Mouse (Mus musculus): ENCODE measurements around the gene Synpo2.

Synpo2 gene

DNA sequence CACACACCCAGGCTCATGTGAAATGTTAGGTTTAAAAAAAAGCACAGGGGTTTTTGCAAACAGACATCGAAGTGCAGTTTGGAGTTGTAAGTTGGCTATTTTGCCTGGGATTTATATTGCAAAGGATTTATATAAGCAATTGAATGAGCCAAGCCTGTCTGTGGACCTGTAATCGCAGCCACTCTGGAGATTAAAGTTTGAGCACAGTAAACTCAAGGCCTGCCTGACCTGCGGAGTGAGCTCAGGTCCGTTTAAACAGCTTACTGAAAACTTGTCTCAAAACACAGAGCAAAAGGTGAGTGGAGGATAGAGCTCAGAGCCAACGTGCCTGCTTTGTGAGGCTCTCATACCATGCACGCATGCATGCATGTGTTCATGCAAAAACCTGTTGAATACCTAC is 30.9 kb downstream of the Synpo2 start:
- no peak for DNase-seq (ENCODE audit: extremely low spot score, low spot score)

DNA sequence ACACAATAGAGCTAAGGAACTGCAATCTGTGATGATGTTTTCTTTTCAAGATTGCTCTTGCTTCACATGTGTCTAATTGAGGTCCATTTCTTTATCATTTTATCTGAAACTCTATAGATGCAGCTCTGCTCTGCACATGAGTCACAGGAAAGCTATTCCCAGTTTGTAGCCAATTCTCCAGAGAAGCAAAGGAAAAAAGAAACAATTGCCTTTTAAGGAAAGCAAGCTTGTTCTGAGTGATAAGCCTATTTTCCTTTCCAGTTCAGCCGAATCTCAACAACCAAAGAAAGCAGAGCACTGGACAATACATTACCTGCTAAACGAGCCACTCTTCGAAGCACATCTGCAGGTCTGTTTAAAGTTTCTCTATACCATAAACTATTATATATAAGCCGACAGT is 31.3 kb downstream of the Synpo2 start:
- no peak for DNase-seq (ENCODE audit: extremely low spot score, low spot score)

DNA sequence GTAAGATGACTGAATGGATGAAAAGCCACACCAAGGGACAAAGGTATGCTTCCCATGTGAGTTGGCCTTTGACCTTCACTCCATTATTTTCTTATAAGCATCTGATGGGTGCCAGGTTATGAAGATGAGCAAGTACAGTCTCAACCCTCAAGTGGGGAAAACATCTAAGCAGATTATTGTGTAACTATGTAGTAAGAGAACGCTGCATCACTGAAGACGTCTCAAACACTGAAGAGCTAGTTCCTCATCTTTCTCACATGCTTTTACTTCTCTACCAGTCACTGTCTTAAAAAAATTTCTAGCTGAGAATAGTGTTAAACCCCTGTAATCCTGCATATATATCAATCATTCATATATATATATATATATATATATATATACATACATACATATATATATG is 34.2 kb downstream of the Synpo2 start:
- DNase-seq (ENCODE audit: extremely low spot score, low spot score) = no peak

DNA sequence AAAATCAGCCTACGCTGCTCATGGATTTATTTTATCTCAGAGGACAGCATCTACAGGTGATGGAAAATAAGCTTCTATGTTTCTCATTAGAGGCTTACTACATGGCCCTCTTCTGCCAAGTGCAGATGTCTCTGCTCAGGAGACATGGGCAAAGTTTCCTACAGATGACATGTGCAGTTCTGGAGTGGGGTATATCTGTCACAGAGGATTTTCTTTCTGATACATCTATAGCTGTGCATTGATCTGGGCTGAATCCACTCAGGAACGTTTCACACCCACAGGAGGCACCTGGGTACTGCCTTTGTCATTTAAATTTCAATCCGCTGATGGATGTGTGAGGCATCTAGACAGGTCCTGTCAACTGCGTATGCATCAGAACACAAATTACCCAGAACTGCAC is 42.2 kb downstream of the Synpo2 start:
- DNase-seq (ENCODE audit: extremely low spot score, low spot score) = no peak

DNA sequence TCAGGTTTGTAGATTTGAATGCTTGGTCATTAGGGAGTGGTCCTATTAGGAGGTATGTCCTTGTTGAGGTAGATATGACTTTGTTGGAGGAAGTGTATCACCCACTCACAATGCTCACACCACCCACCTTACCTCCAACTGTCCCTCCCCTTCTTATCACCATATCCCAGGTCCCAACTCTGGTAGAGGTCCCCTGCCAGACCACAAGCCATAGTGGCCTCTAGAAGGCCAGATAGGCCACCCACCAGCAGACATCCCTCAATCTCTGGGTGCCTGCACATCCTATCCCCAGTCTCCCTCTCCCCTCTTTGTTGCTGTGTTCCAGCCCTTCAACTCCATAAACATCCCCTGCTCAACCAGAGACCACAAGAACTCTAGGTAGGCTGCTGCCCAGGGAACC is 44.3 kb downstream of the Synpo2 start:
- DNase-seq (ENCODE audit: extremely low spot score, low spot score) = no peak

DNA sequence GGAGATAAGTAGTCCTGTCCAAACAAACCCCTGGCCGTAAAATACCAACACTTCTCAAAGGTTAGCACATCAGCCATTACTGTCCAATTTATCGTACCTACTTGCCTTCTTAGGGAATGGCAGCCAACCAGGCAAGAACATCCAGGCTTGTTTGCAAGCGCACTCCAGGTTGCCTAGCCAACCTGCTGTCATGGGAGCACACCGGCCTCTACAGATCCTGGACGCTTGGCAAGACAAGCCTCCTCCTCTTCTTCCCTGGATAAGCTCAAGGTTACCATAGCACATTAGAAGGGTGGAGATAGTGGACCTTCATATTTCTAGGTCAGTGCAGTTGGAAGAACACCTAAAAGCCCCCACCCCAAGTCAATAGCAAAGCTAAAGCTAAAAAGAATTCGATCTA is 45.6 kb downstream of the Synpo2 start:
- DNase-seq (ENCODE audit: extremely low spot score, low spot score) = no peak

DNA sequence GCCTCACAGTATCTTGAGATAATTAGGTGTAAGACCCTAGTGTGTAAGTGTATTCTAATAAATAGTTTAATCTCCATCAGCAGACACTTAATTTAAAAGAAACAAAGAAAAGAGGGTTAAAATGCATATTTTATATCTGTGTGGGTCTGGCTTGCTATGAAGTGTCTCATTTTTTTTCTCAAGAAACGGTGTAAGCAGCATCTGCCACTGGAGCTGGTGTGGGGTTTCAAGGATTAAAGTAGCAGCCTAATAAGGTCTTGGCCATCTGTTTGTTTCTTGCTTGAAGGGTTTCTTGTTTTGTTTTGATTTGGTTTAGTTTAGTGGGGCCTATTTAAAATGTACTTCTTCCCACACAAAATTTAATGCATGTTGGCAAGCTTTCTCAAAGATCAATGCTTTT is 46.1 kb downstream of the Synpo2 start:
- DNase-seq (ENCODE audit: extremely low spot score, low spot score) = no peak

DNA sequence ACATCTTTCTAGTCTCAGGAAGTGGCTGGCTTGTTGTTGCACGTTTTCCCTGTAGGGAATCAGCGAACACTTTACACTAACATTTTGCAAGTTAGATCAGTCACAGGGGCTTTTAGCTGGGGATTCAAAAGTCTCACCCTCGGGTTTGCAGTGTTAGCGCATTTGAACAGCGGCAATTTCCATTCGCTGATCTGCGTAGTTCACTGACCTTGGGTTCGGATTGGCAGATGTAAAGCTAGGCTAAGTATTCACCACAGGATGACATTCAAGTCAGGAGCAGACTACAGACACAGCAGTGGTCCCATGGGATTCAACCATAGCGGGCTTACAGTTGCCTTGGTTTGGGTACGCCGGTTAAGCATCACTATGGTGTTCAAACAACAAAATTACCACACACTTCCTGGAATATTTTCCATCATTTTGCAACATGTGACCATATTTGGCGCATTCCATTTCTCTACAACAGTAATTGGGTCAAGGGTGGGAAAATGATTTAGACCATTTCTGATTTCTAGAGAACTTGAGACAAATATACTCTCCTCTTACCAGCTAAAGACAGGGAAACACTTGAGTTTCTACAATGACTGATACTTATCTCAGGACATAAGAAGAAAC is 47.2 kb downstream of the Synpo2 start:
- no peak for DNase-seq (ENCODE audit: extremely low spot score, low spot score)

DNA sequence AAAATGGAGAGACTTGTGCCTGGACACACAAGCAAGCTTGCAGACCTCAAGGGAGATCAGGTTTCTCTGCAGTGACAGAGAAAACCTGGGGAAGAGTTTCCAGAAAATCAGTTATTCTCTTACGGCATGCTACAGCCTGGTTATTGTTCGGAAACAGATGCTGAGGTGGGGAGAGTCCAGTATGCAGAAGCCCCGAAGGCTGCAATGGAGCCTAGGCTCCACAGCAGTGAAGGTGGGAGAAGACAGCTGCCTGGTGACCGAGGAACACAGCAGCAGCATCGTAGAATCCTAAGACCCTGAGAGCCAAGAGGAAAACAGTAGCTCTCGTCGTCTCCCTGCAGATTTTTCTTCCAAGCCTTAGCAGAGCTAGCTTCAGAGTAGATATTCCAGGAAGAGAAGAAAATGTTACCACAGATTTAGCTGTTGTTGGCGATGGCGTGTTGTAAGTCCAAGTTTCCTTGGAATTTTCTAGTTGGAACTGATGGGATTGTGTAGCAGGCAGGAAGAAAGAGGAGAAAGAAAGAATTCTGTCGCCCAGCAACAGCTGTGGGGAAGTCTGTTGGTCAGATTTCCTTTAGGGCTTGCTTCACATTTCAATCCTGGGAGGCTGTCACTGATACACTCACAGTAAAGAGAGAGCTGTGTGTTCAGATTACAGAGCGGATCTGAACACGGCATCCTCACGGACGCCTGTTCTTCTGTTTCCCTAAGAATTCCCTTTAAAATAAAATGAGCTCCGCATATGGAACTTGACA is 48.4 kb downstream of the Synpo2 start:
- DNase-seq (ENCODE audit: extremely low spot score, low spot score) = no peak

DNA sequence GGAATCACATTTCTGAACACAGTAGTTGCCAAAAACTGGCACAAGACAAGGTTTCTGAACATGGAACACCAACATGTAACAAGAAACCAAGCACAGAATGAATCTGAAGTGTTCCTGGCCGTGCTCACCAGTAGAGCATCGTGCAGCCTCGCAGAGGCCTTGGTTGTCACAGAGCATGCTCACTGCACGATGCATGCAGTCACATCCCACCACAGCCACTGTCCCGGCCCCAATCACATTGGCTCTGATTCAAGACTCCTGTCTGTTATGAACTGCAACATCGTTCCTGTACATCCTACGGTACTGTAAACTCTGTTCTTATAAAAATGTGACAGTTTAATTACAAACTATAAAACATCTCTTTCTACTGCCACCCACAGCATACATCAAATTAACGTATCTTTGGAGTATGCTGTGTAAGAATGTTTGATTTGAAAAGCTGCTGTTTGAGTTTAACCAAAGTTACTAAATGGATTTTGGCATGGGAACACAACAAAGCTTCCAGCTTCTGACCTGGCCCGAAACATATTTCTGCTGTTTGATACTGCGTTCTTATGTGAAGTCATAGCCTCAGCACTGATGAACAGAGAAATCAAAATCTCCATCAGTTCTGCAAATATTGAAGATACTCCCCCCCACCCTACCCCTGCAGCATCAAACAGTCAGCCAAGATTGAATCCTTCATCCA is 50.6 kb downstream of the Synpo2 start:
- no peak for DNase-seq (ENCODE audit: extremely low spot score, low spot score)

DNA sequence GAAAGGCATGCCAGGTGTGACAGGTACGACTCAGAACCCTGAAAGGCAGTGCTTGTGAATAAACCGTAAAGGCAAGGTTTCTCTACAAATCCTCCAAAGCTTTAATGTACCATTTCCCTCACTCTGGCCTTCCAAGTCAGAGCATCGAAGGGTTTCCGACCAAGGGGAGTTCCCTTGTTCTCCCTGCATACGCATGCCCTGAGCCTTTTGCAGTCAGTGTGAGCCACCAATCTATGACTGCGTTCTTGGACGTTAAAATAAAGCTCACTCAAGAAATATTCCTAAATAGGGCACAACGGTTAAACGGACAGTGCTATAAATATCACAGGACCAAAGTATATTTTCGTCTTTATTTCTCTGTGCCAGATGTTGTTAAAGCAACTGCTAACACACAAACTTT is 51.7 kb downstream of the Synpo2 start:
- no peak for DNase-seq (ENCODE audit: extremely low spot score, low spot score)

DNA sequence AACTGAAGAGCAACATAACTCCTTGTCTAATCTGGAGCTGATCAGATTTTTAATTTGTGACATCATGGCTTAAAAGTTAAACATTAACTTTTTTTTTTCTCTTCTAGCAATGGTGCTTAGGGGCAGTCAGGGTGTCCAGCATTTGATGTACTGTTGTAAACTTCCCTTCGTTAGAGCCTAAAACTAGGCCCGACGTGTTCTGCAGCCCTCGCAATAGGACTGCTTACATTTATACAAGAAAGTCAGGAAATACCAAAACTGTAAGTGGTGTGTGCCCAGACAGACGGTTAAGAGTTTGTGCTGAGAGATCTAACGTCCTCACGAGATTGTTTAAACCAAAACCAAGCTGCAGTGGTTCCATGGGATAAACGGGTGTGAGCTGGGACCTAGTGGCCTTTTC is 56.4 kb downstream of the Synpo2 start:
- DNase-seq (ENCODE audit: extremely low spot score, low spot score) = no peak

DNA sequence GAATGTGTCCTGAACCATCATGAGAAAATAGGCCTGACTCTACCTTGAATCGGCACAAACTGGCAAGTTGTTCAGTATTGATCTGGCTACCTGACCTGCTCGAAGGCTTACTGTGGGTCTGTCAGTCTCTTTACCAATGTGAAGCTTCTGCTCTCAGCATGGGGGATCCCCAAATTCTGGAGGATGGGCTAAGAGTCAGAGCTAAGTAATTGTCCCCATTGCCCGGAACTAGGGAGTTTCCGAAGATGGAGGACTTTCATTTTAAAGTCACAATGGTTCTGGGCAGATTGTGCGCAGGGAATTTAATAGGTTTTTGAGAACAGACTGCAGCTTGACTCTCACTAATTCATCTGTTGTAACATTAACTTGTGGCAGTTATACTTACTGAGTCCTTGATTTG is 56.9 kb downstream of the Synpo2 start:
- DNase-seq (ENCODE audit: extremely low spot score, low spot score) = no peak

DNA sequence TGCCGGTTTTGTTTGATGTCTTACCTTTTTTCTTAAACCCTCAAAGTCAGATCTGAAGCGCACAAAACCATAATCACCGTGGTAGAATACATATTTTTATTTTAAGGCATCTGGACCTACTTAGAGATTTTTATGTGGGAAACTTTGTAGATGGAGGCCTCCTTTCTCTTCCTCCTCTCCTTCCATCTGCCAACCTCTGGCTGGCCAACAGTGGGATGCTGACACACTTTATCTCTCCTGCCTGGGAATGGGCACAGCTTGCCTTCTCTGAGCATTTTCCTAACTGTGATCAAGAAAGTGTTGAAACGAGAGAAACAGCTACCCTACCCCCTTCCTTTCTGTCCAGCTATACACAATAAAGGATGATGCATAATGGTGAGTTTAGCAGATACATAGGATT is 57.5 kb downstream of the Synpo2 start:
- DNase-seq (ENCODE audit: extremely low spot score, low spot score) = no peak

DNA sequence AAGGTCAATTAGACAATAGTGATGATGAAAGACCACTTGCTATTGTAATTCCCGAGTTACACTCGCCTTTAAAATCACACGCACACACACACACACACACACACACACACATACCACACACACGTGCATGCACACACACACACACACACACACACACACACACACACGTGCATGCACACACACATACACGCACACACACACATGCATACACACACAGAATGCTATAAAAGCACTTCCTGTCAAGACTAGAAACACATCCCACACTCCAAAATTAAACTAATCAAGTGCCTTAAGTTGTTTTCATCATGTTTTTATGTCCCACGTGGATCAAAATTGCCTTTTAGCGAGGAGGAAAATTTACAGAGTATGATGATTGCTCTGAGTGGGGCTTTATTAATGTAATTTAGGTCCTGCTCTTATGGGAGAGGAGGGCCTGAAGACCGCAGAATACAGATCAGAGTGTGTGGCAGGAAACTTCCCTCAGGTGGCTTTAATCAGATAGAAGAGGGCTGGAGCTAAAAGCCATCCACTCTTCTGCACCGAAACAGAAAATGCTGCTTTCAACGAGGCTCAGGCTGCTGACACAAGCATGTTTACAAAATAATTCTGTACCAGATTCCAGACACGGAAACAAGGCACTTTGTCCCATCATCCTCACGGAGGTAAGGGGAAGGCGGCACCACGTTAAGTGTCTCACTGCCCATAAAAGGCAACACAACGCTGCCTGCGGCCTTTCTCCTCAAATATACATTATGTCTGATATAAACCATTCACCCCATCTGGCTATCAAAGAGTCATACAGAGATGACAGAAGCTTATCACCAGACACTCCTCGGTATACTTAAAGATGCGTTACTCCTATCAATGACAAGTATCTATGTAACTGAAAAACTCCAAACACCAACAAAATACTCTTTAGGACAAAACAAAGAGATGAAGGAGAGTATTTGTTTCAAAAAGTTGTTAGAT is 59.3 kb downstream of the Synpo2 start:
- no peak for DNase-seq (ENCODE audit: extremely low spot score, low spot score)

DNA sequence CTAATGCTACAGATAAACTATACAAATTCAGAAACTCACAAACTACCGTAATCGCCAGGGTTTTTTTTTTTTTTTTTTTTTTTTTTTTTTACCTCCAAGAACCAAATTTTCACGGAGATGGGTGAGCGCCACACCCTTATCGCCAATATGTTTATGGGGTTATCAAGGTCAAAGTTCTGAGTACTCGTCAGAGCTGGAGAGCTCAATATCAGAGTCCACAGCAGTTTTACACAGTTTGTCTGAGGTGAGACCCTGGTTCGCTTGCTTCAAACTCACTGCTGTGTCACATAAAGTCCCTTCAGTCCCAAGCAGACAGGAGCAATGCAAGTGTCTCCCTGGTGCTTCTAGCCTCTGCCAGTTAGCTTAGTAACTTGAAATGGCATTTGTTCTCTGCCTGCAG is 60.8 kb downstream of the Synpo2 start:
- no peak for DNase-seq (ENCODE audit: extremely low spot score, low spot score)

DNA sequence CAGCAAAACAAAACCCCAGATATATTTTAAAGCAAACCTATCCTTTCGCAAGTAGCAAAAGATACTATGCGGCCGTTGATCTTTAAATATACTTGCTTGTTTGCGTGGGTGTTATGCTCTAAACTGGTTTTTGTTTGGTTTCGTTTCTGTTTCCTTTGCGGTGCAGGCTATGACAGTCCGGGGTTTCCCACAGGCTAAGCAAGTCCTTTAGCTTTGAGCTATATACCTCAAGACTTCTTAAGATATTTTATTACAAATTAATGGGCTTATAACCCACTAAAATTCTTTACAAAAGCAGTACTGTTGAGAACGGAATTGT is 61.6 kb downstream of the Synpo2 start:
- DNase-seq (ENCODE audit: extremely low spot score, low spot score) = no peak

DNA sequence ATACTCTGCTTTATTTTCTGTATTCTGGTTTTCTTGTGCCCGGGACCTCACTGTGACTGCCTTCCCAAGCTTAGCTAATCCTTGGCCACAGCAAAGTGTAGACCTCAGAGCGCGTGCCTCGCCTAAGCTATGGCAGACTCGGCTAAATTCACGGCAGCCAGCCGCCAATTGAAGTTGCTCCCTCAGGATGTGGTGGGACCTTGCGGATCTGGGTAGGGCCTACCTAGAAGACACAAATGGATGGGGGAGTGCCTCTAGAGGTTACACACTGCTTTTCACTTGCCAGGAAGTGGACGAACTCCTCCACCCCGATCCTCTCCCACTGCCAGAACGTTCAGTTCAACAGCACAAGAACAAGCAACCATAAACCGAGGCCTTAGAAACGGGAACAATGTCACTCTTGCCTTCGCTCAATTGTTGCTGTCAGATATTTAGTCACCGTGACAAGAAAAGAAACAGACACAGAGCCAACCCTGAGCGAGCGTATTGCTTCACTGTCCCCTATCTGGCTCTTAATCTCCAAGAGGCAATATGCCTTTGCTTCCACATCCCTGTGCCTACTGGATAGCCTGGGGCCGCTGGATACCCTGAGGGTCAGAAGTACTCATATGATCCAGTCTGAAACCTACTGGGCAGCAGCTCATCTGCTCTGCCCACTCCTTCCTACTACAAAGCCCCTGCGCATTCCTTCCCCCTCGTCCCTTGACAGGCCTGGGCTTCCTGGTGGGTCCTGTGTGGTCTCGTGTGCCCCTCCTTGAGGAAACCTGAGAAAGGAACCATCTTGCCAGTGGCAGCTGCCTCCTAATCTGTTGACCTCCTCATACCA is 62.2 kb downstream of the Synpo2 start:
- no peak for DNase-seq (ENCODE audit: extremely low spot score, low spot score)

DNA sequence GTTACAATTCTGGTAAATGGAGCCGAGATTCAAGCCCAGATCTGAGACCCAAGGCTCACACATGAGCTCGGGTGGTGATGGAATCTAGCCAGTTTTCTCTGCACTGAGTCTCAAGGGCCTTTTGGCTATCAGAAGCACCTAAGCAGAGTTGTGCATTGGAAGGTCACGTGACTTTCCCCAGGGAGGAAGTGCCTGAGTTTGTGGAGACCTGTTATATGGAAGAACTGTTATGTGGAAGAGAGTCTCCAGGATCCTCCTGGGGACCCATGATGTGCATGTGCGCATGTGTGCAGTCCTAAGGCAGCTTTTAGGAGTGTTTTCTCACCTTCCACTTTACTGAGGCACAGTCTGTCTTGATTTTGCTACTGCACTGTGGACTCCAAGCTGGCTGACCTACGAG is 63.8 kb downstream of the Synpo2 start:
- no peak for DNase-seq (ENCODE audit: extremely low spot score, low spot score)

DNA sequence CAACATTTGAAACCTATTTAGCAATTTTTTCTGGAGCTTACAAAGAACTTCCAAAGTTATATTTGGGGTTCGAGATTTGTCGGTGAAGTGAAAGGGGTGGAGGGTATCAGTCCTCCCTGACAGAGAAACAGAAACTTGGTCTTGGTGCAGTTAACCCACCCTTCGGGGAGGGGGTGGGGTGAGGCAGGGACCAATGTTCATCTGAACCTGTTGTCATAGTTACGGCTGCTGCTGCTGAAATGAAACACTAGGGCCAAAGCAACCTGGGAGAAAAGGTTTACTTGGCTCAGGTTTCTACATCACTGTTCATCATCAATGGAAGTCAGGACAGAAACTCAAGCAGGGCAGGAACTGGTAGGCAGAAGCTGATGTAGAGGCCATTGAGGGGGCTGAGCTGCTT is 66.6 kb downstream of the Synpo2 start:
- no peak for DNase-seq (ENCODE audit: extremely low spot score, low spot score)

DNA sequence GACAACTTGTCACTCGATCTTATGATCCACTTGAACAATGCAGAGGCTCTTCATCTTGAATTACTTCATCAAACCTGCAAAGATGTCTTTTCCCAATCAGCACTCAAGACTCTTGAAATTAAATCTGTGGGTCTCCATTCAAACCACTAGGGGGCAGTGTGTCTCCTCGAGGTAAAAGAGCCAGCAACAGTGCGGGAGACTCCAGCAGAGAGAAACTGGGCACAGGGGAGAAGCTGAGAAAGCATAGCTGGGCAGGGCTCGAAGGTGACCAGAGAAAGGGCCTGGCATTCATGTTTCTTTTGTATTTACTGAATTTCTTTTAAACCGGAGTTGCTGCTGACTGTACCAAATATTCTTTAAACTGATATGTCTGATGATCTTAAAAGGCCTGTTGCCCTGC is 67.1 kb downstream of the Synpo2 start:
- peak; percentile 51 for DNase-seq (ENCODE audit: extremely low spot score, low spot score)
